Mouse (Mus musculus): ENCODE data around the gene Cacng3. TPM values are rescaled to one million over a fixed set of nuclear protein-coding genes. Genes with fewer than 3 reads are reported as not detected.
A peak's percentile ranks its signal among the peaks of the same experiment; 100 is the strongest.

The Cacng3 gene
- polyA plus RNA-seq, 1 experiment: 7.1 TPM

- 80% methylated on average over 8 of the region's 8 CpGs for WGBS
- no peak overlapping the region for H3K4me3 ChIP-seq (replicated peaks; ENCODE audit: insufficient read depth, low read depth, low read length)
- no peaks in the 10 kb centered on the region for H3K4me1 ChIP-seq (ENCODE audit: control insufficient read depth, insufficient read depth, low read length)
- no peak overlapping the region for H3K27ac ChIP-seq (ENCODE audit: insufficient read depth, low read length)
- no peak for TF ChIP-seq CTCF (IDR thresholded peaks at IDR 0.05; ENCODE audit: borderline replicate concordance, insufficient read depth, low read depth, low read length)
- no peak for TF ChIP-seq POLR2A (IDR thresholded peaks at IDR 0.05; ENCODE audit: borderline replicate concordance, insufficient read depth, low read length)
- H3K27me3 ChIP-seq (ENCODE audit: control insufficient read depth, insufficient read depth, low read length): no peaks in the 10 kb centered on the region
- DNase-seq: no peak
Observed at GRCm38 (mm10) chr7:122643676-122644075, 26.6 kb upstream of the Cacng3 start.

- 48% methylated on average over 10 of the region's 10 CpGs for WGBS
- TF ChIP-seq POLR2A (IDR thresholded peaks at IDR 0.05; ENCODE audit: borderline replicate concordance, insufficient read depth, low read length) (no peak), CTCF (IDR thresholded peaks at IDR 0.05; ENCODE audit: borderline replicate concordance, insufficient read depth, low read depth, low read length) (no peak)
- Histone ChIP-seq H3K27me3 (ENCODE audit: control insufficient read depth, insufficient read depth, low read length) (no peaks in the 10 kb centered on the region), H3K4me3 (replicated peaks; ENCODE audit: insufficient read depth, low read depth, low read length) (no peak overlapping the region), H3K4me1 (ENCODE audit: control insufficient read depth, insufficient read depth, low read length) (no peaks in the 10 kb centered on the region), H3K27ac (ENCODE audit: insufficient read depth, low read length) (no peak overlapping the region)
- no peak for DNase-seq
Observed at GRCm38 (mm10) chr7:122649306-122649705, 21.0 kb upstream of the Cacng3 start.

GRCm38 (mm10) chr7:122652523-122652922 is 17.8 kb upstream of the Cacng3 start:
- H3K4me1 ChIP-seq (ENCODE audit: control insufficient read depth, insufficient read depth, low read length): no peaks in the 10 kb centered on the region
- no peaks in the 10 kb centered on the region for H3K27me3 ChIP-seq (ENCODE audit: control insufficient read depth, insufficient read depth, low read length)
- no peak overlapping the region for H3K4me3 ChIP-seq (replicated peaks; ENCODE audit: insufficient read depth, low read depth, low read length)
- DNase-seq: no peak
- WGBS: 78% methylated on average over 3 of the region's 3 CpGs
- H3K27ac ChIP-seq (ENCODE audit: insufficient read depth, low read length): no peak overlapping the region
- TF ChIP-seq CTCF (IDR thresholded peaks at IDR 0.05; ENCODE audit: borderline replicate concordance, insufficient read depth, low read depth, low read length) (no peak), POLR2A (IDR thresholded peaks at IDR 0.05; ENCODE audit: borderline replicate concordance, insufficient read depth, low read length) (no peak)

GRCm38 (mm10) chr7:122656671-122657070 is 13.6 kb upstream of the Cacng3 start:
- no peaks in the 10 kb centered on the region for H3K27me3 ChIP-seq (ENCODE audit: control insufficient read depth, insufficient read depth, low read length)
- H3K4me3 ChIP-seq (replicated peaks; ENCODE audit: insufficient read depth, low read depth, low read length): no peak overlapping the region
- WGBS: 89% methylated on average over 3 of the region's 3 CpGs
- DNase-seq: no peak
- H3K4me1 ChIP-seq (ENCODE audit: control insufficient read depth, insufficient read depth, low read length): no peaks in the 10 kb centered on the region
- TF ChIP-seq POLR2A (IDR thresholded peaks at IDR 0.05; ENCODE audit: borderline replicate concordance, insufficient read depth, low read length) (no peak), CTCF (IDR thresholded peaks at IDR 0.05; ENCODE audit: borderline replicate concordance, insufficient read depth, low read depth, low read length) (no peak)
- no peak overlapping the region for H3K27ac ChIP-seq (ENCODE audit: insufficient read depth, low read length)

- no peak for TF ChIP-seq POLR2A (IDR thresholded peaks at IDR 0.05; ENCODE audit: borderline replicate concordance, insufficient read depth, low read length)
- TF ChIP-seq CTCF (IDR thresholded peaks at IDR 0.05; ENCODE audit: borderline replicate concordance, insufficient read depth, low read depth, low read length): no peak
- no peak overlapping the region for H3K27ac ChIP-seq (ENCODE audit: insufficient read depth, low read length)
- 96% methylated on average over 5 of the region's 5 CpGs for WGBS
- DNase-seq: no peak
- no peak overlapping the region for H3K4me3 ChIP-seq (replicated peaks; ENCODE audit: insufficient read depth, low read depth, low read length)
- no peaks in the 10 kb centered on the region for H3K4me1 ChIP-seq (ENCODE audit: control insufficient read depth, insufficient read depth, low read length)
- no peaks in the 10 kb centered on the region for H3K27me3 ChIP-seq (ENCODE audit: control insufficient read depth, insufficient read depth, low read length)
Observed at GRCm38 (mm10) chr7:122657423-122658126, 12.7 kb upstream of the Cacng3 start.

GRCm38 (mm10) chr7:122665311-122666049 is 4.8 kb upstream of the Cacng3 start:
- no peak for DNase-seq
- H3K27me3 ChIP-seq (ENCODE audit: control insufficient read depth, insufficient read depth, low read length): no peaks in the 10 kb centered on the region
- no peak overlapping the region for H3K4me3 ChIP-seq (replicated peaks; ENCODE audit: insufficient read depth, low read depth, low read length)
- no peak overlapping the region for H3K27ac ChIP-seq (ENCODE audit: insufficient read depth, low read length)
- H3K4me1 ChIP-seq (ENCODE audit: control insufficient read depth, insufficient read depth, low read length): no peaks in the 10 kb centered on the region
- TF ChIP-seq POLR2A (IDR thresholded peaks at IDR 0.05; ENCODE audit: borderline replicate concordance, insufficient read depth, low read length) (no peak), CTCF (IDR thresholded peaks at IDR 0.05; ENCODE audit: borderline replicate concordance, insufficient read depth, low read depth, low read length) (no peak)
- WGBS: 79% methylated on average over 7 of the region's 7 CpGs

- no peak overlapping the region for H3K4me3 ChIP-seq (replicated peaks; ENCODE audit: insufficient read depth, low read depth, low read length)
- H3K27me3 ChIP-seq (ENCODE audit: control insufficient read depth, insufficient read depth, low read length): no peaks in the 10 kb centered on the region; the same call in 1 of the 2 replicates
- H3K4me1 ChIP-seq (ENCODE audit: control insufficient read depth, insufficient read depth, low read length): peaks cover 4% of the 10 kb centered on the region
- DNase-seq: peak; percentile 35 to 37
- no peak overlapping the region for H3K27ac ChIP-seq (ENCODE audit: insufficient read depth, low read length)
- 17% methylated on average over 5 of the region's 5 CpGs for WGBS
- TF ChIP-seq CTCF (IDR thresholded peaks at IDR 0.05; ENCODE audit: borderline replicate concordance, insufficient read depth, low read depth, low read length) (peak; percentile 55; the same call in 1 of the 2 replicates), POLR2A (IDR thresholded peaks at IDR 0.05; ENCODE audit: borderline replicate concordance, insufficient read depth, low read length) (no peak)
Observed at GRCm38 (mm10) chr7:122667903-122668302, 2.4 kb upstream of the Cacng3 start.

Measured in cerebellum, adult 2 months (tissue).